Mouse (Mus musculus) layer of hippocampus, adult 9-11 months (tissue): ENCODE measurements around the gene Lypd5.

ENCODE experiments used
- DNase-seq: peaks from one replicate; pipeline ENCODE4 v3.0.0; 2022

The Lypd5 gene

GRCm38 (mm10) chr7:24361001-24361400, 12.0 kb downstream of the Lypd5 start:
- DNase-seq = no peak

DNA sequence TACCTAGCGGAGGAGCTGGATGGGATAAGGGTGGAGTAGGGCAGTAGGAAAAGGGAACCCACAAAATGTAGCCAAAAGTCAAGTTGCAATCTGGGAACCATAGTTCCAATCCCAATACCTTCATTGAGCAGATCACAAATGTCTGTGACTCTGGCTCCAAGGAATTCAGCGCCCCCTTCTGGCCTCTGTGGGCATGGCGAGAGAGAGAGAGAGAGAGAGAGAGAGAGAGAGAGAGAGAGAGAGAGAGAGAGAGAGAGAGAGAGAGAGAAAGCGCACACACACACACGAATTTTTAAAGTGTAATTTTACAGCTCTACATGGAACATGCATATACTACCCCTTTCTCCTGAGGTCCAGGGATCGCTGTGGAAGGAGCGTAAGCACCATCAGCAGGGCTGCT, 14.2 kb downstream of the Lypd5 start:
- no peak for DNase-seq

DNA sequence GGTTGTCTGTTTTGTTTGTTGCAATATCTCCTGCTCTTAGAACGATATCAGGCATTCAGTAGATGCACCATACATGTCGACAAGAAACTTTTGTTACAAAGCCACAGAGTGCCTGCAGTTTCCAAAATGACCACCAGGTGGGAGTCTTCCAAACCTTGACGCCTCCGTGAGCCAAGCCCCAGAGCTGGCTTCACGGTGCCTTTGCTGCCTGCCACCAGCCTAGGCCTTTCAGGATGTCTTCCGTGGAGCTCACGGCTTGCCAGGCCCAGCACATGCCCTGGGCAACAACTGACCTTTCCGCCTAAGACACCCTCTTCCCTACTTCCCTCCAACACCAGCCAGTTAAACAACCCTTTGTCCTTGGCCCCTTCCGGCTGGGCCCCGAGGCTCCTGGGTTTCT, 15.8 kb downstream of the Lypd5 start:
- peak; percentile 79 for DNase-seq

DNA sequence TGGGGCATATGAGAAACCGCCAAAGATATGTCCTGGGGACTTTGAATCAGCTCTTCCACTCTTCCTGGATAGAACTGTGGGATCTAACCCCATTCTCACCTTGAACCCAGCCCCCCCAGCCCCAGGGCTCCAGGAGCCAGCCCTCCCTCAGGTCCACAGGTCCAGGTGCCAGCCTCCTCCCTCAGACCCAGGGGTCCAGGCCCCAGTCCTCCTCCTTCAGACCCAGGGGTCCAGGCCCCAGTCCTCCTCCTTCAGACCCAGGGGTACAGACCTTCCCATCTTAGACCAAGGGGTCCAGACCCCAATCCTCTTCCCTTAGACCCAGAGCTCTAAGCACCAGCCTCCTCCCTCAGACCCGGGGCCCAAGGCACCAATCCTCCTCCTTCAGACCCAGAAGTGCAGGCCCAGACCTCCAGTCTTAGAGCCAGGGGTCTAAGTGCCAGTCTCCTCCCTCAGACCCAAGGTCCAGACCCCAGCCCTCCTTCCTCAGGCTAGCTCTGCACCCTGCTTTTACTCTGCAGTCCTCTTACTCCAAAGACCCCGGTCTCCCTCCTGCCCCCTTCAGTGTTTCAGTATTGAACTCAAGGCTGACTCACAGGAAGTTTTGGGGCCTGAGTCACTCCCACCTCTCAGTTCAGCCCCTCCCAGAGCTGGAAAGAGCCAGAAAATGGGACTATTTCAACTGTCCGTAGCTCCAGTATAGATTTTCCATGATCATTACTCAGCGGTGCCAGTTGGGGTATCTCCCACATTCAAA, 16.4 kb downstream of the Lypd5 start:
- no peak for DNase-seq

DNA sequence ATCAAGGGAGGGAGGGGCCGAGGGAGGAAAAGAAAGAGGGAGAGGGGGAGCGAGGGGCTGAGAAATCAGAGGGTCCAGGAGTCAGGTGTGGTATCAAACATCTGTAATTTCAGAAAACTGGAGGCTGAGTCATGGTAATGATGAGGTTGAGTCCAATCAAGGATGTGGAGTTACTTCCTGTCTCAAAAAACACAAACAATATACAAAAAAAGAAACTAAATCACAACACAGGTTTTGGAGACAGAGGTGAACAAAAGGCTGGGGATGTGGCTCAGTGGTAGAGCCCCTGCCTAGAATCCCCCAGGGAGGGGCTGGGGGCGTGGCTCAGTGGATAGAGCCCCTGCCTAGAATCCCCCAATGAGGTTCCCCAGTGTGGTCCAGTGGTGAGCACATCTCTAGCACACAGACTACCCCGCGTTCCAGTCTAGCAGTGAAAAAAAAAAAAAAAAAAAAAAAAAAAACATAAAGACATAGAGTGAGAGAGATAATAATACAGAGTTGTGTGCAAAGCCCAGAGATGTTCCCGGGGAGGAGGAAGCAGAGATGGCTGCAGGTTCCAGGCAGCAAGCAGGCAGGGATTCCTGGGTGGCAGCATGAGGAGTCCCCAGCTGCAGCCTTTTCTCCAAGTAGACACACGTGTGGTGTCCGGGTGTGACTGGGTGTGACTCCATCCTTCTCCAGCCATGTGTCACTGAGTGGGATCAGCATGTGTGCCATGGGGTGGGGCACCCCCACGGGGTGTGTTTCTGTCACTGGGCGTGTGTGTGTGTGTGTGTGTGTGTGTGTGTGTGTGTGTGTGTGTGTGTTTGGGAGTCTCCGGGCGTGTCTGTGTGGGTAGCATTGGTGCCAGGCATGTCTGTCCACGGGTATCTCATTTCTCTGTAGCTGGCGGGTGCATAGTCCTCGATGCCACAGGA, 18.0 kb downstream of the Lypd5 start:
- no peak for DNase-seq

DNA sequence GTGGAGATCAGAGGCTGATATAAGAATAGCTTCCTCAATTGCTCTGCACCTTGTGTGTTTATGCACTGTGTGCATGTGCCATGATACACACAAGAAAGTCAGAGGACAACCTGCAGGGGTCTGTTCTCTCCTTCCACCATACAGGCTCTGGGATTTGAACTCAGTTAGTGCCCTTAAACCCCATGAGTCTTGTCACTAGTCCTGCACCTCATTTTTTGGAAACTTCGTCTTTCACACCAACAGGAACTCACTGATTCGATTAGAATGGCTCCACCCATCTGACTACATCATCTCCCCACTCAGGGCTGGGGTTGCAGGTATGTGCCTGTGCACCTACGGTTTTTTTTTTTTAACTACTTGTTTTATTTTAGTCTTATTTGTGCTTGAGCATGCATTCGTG, 19.2 kb downstream of the Lypd5 start:
- no peak for DNase-seq

DNA sequence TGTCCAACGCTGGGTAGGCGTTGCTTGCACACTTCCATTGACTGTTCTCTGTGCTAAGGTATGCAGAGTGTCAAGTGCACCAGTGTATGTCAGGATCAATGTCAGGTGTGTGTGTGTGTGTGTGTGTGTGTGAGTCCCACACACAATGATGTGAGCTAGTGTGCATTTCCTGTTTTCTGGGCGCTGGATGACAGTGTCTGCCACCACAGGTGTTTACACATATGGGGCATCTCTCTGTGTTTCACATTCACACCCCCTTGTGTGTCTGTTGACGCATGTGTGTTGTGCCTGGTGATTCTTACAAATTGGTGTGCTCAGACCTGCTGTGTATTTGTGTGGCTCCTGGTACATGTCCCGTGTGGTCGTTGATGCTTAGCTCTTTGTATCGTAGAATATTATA, 19.9 kb downstream of the Lypd5 start:
- no peak for DNase-seq

- no peak for DNase-seq
Observed at GRCm38 (mm10) chr7:24369731-24370541, 20.9 kb downstream of the Lypd5 start, which contains the start of gene Kcnn4. Gene Kcnn4, plus strand, starts transcription at chr7:24370263.

DNA sequence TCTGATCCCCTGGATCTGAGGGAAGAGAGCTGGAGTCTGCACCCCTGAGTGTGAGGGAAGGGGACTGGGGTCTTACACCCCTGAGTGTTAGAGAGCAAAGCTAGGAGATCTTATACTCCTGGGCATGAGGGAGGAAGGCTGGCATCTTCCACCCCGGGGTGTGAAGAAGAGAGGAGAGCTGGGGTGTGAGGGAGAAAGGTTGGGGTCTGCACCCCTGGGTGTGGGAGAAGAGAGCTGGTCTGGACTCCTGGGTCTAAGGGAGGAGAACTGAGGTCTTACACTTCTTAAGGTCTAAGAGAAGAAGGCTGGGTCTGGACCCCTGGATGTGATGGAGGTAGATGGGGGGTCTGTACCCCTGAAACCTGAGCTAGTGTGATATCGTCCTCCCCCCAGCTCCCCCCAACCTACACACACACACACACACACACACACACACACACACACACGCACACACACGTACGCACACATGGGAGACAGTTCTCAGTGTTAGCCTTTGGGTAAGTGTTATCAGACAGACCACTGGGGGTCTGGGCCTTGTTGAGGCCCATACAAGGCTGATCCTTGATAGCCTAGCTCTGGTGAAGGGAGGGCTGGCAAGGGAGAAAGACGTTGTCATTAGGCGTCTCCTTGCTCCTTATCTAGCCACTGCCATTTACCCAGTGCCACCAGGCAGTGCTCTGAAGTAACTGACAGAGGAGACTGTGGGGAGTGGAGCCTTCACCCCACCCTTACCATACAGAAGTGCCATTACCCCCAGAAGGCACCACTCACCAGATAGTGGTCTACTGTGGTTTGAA, 22.2 kb downstream of the Lypd5 start:
- no peak for DNase-seq

- DNase-seq = no peak
Observed at GRCm38 (mm10) chr7:24371809-24372145, 22.8 kb downstream of the Lypd5 start.

DNA sequence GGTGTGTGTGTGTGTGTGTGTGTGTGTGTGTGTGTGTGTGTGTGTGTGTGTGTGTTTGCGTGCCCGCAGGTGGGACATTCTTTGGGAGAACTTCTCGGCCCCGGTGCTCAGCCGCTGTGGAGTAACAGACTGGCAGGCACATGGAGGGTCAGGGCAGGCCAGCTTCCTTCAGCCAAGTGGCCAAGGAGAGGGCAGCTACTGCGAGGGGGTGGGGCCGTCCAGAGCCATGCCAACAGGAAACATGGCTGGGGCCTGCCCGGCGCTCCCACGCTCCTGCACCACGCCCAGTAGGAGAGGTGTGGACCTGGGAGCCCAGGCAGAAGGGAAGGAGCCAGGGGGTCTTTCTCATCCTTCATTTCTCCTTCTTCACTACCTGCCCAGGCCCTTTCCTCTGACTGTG, 23.3 kb downstream of the Lypd5 start:
- DNase-seq = no peak

DNA sequence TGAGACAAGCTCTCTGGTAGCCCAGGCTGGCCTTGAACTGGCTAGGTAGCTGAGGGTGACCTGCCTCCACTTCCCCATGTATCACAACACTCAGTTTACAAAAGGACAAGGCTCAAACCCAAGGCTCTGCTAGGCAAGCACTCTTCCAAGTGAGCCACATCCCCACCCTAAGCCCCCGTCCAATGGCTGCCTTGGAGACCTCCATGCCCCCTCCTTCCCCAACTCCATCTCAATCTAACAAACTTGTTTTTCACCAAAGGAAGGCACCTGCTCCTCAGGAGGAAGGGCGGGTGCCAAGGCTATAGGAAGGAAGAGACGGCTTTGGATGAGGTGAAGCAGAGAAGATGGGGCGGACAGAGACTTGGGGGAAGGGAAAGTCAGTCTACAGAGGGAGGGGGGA, 23.8 kb downstream of the Lypd5 start:
- DNase-seq = no peak

- peak; percentile 85 for DNase-seq
Observed at GRCm38 (mm10) chr7:24373538-24374379, 24.8 kb downstream of the Lypd5 start.

GRCm38 (mm10) chr7:24376456-24376855, 27.5 kb downstream of the Lypd5 start:
- no peak for DNase-seq

GRCm38 (mm10) chr7:24377091-24377865, 28.3 kb downstream of the Lypd5 start:
- DNase-seq = no peak

- no peak for DNase-seq
Observed at GRCm38 (mm10) chr7:24378049-24378701, 29.2 kb downstream of the Lypd5 start.

DNA sequence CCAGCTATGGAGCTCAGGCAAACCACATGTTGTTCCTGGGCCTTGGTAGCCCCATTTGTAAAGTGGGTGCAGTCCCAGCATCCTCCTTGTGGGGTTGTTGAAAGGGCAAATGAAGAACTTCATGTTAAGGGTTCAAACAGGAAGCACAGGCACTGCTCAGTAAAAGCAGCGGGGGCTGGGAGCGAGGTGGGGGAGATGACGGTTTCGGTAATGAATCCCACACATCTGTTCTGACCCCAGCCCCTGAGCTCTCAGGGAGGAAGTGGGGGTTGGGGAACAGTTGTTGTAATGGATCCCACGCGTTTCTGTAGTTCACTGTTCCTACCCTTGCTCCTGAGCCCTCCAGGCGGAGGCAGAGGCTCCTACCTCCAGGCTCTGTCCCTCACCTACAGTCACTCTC, 30.9 kb downstream of the Lypd5 start:
- no peak for DNase-seq

GRCm38 (mm10) chr7:24380370-24380769, 31.4 kb downstream of the Lypd5 start:
- DNase-seq = no peak

GRCm38 (mm10) chr7:24382730-24383372, 33.9 kb downstream of the Lypd5 start:
- DNase-seq = no peak

DNA sequence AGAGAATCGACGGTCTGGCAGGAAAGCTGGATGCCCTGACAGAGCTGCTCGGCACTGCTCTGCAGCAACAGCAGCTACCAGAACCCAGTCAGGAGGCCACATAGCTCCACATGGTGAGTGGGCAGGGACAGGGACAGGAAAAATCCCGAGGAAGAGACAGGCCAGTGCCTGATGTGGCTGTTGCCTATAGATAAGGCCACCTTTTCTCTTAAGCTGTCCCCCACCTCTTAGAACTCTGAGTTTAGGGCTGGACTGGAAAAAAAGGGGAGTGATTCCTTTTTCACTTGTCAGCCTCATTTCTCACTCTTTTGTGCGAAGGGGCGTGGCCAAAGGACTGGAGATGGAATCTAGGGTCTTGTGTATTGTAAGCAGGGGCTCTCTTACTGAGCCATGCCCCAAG, 35.1 kb downstream of the Lypd5 start:
- no peak for DNase-seq
